Comparison of ENCODE assay signal across 9 mouse cellular contexts in the genomic region with DNA sequence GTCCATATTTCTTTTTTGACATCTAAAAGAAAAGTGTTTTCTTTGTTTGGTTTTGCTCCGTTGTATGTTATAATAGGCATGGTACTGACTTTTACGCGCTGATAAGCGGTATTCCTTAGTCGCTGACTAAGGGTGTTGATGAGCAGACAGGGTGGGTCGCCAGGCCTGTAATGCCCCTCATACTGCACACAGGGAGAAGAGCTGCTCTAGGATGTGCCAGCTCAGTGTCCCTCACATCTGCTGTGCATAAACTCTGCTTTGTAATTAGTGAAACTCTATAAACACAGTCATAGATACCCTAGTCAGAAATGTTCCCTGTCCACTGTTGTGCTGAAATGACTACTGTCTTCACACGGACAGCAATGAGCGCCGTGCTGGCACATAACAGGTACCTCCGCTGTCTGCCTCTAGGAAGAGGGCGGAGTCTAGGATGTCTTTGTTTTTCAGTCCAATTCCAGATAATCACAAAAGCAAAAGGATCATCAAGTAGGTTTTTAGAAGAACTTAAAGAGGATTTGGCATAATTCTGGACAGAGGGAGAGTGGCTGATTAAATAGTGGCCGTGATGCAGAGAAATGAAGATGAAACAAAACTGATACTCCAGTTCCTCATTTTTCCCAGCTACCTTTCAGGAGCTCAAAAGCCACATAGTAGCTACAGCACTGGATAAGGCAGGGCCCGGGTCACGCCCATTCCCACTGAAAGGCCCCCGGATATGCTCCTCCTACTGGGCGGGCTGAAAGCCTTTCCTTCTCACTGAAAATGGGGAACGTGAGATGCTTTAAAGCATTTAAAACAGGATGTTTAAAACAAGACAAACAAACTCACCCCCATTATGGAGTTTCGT. TPM values are rescaled to one million over a fixed set of nuclear protein-coding genes. Genes with fewer than 3 reads are reported as not detected.
A peak's percentile ranks its signal among the peaks of the same experiment; 100 is the strongest.
DNase-seq lines count a peak whose midpoint lies in the region; ATAC-seq lines count a peak whose summit lies in the region.
"Had no signal": no experiment of that assay in that cellular context is flagged by ENCODE, and none has a peak within 500 bp of the region (broad histone marks: within the 10 kb centered on the region; RNA-seq: fewer than 3 reads in every experiment).

No protein-coding gene starts in this region.

- H3K27me3 ChIP-seq in kidney, embryonic 15.5 days = no peaks in the 10 kb centered on the region
- H3K27me3 ChIP-seq in intestine, embryonic 15.5 days (replicated peaks) = no peaks in the 10 kb centered on the region
- no peaks in the 10 kb centered on the region for H3K27me3 ChIP-seq in midbrain, embryonic 15.5 days (replicated peaks)

- WGBS in kidney, embryonic 15.5 days = 52% methylated on average over 18 of the region's 18 CpGs
- 65% methylated on average over 18 of the region's 18 CpGs for WGBS in intestine, embryonic 15.5 days
- 57% methylated on average over 18 of the region's 18 CpGs for WGBS in midbrain, embryonic 15.5 days

- DNase-seq in kidney, adult 18-20 months = no peak
- DNase-seq in embryo, embryonic 11 days = peak; percentile 36
- no peak for DNase-seq in left cerebral cortex, adult 9 months (ENCODE audit: low spot score in 2 of 2)
- no peak for DNase-seq in thymus, postnatal 0 days (ENCODE audit: low spot score)
- DNase-seq in urinary bladder, postnatal 36 days (ENCODE audit: low spot score in 2 of 2) = no peak
- DNase-seq: thymus, postnatal 14 days had no signal

- H3K4me3 ChIP-seq in kidney, embryonic 15.5 days (replicated peaks) = no peak overlapping the region
- no peak overlapping the region for H3K4me3 ChIP-seq in intestine, embryonic 15.5 days (replicated peaks)
- peak overlapping the region; percentile 6; the same call in 1 of the 2 replicates for H3K4me3 ChIP-seq in midbrain, embryonic 15.5 days

- no peaks in the 10 kb centered on the region; the same call in 1 of the 2 replicates for H3K4me1 ChIP-seq in kidney, embryonic 15.5 days
- no peaks in the 10 kb centered on the region for H3K4me1 ChIP-seq in intestine, embryonic 15.5 days (replicated peaks)
- H3K4me1 ChIP-seq in midbrain, embryonic 15.5 days = peaks cover 8% of the 10 kb centered on the region

- H3K36me3 ChIP-seq in kidney, embryonic 15.5 days = 0 out of 2 replicates have a peak, but pooled peaks cover under 1% of the 10 kb centered on the region
- H3K36me3 ChIP-seq in intestine, embryonic 15.5 days = no peaks in the 10 kb centered on the region
- no peaks in the 10 kb centered on the region for H3K36me3 ChIP-seq in midbrain, embryonic 15.5 days (replicated peaks)

- H3K9ac ChIP-seq in kidney, embryonic 15.5 days = no peak overlapping the region
- H3K9ac ChIP-seq in intestine, embryonic 15.5 days = no peak overlapping the region
- H3K9ac ChIP-seq in midbrain, embryonic 15.5 days = no peak overlapping the region

- peak; percentile 43; the same call in 1 of the 2 replicates for ATAC-seq in kidney, embryonic 15.5 days (replicated peaks; ENCODE audit: low FRiP score)
- ATAC-seq in intestine, embryonic 15.5 days = no peak
- peak; percentile 67 for ATAC-seq in midbrain, embryonic 15.5 days (replicated peaks)

- H3K27ac ChIP-seq in kidney, embryonic 15.5 days = no peak overlapping the region
- H3K27ac ChIP-seq in intestine, embryonic 15.5 days = no peak overlapping the region
- 0 out of 2 replicates have a peak overlapping the region, but pooled peaks have one; percentile 42 for H3K27ac ChIP-seq in midbrain, embryonic 15.5 days

- H3K4me2 ChIP-seq in kidney, embryonic 15.5 days = peak overlapping the region; percentile 34; the same call in 1 of the 2 replicates
- H3K4me2 ChIP-seq in intestine, embryonic 15.5 days (replicated peaks) = peak overlapping the region; percentile 37; the same call in 1 of the 2 replicates
- H3K4me2 ChIP-seq in midbrain, embryonic 15.5 days = peak overlapping the region; percentile 28

- no peaks in the 10 kb centered on the region for H3K9me3 ChIP-seq in kidney, embryonic 15.5 days (replicated peaks)
- H3K9me3 ChIP-seq in intestine, embryonic 15.5 days = no peaks in the 10 kb centered on the region
- H3K9me3 ChIP-seq in midbrain, embryonic 15.5 days = no peaks in the 10 kb centered on the region

RNA-seq across cellular contexts. Expression of a gene that starts 28.3 kb away (rescaled TPM):
- polyA plus RNA-seq in kidney, embryonic 15.5 days (2015; fragmentation: Nextera tagmentation; extraction: Ambion mirVana) = 2.8 and 3.5 TPM in 2 replicates
- polyA plus RNA-seq in intestine, embryonic 15.5 days (2015; fragmentation: Nextera tagmentation; extraction: Ambion mirVana) = 1.1 TPM in 2 replicates
- polyA plus RNA-seq in midbrain, embryonic 15.5 days (2015; fragmentation: Nextera tagmentation; extraction: Ambion mirVana) = 0.97 and 1.1 TPM in 2 replicates
- polyA plus RNA-seq in thymus, postnatal 0 days (2015; fragmentation: Nextera tagmentation; extraction: Ambion mirVana) = 23.6 and 24.5 TPM in 2 replicates
